Mouse (Mus musculus) induced T-regulatory cell, adult 2 months (primary cell): ENCODE results near the gene Chrdl2.
A peak's percentile ranks its signal among the peaks of the same experiment; 100 is the strongest.

Experiments
- DNase-seq: peaks from one replicate; pipeline ENCODE4 v3.0.0-alpha.2; 2012; ENCODE audit warnings: low read depth

Chrdl2 gene

DNA sequence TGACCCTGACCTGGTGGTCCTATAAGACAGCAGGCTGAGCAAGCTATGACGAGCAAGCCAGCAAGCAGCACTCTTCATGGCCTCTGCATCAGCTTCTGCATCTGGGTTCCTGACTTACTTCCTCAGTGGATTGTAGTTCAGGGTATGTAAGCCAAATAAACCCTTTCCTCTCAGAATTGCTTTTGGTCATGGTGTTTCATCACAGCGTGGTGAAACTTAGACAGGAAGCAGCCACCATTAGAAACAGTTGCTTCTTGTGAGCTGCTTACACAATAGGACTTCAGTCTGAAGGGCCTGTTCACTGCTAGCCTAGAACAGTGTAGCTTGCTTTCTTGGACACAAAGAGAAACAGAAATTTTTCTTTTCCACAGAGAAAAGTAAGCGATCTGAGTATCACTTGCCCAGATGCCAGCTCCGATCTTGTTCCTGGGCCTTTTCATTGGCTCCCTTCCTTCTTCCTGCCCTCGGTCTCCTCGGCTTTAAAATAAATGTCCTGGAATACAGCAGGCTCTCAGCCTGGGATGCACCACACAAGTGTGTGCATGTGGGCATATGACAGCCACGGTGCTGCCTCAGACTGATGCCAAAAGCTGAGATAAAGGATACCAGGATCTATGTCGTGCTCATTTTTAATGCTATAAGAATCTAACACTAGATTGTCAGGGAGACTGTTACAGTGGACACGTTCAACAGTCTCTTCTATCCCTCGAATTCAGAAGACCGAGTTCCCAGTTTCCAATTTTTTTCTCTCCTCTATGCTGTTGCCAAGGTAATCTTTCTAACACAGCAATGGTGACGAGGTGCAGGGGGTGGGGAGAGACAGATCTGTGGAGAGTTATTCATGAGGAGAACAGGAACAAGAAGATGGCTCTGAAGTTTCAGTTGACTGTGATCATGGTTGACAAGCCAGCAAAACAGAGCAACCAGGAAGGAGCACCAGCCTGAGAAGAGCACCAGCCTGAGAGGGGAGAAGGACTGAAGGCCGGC is 23.4 kb upstream of the Chrdl2 start:
- no peak for DNase-seq

DNA sequence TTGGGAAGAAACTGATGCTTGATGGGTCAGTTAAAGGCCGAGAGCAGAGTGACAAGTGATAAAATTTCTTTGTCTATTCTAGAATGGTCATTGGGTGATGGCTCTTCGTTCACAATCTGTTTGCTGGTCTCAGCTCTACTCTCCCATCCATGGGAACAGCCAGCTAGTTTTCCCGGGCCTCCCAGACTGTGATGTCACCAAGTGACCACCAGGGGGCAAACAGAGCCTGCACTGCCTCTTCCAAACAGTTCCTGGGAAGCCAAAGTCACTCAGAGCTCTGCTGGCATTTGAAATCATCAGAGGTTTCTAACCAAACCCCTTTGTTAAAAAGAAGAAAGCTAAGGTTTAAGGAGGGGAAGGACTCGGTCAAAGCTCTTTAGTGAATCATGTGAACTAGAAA is 17.2 kb upstream of the Chrdl2 start:
- peak; percentile 71 for DNase-seq

DNA sequence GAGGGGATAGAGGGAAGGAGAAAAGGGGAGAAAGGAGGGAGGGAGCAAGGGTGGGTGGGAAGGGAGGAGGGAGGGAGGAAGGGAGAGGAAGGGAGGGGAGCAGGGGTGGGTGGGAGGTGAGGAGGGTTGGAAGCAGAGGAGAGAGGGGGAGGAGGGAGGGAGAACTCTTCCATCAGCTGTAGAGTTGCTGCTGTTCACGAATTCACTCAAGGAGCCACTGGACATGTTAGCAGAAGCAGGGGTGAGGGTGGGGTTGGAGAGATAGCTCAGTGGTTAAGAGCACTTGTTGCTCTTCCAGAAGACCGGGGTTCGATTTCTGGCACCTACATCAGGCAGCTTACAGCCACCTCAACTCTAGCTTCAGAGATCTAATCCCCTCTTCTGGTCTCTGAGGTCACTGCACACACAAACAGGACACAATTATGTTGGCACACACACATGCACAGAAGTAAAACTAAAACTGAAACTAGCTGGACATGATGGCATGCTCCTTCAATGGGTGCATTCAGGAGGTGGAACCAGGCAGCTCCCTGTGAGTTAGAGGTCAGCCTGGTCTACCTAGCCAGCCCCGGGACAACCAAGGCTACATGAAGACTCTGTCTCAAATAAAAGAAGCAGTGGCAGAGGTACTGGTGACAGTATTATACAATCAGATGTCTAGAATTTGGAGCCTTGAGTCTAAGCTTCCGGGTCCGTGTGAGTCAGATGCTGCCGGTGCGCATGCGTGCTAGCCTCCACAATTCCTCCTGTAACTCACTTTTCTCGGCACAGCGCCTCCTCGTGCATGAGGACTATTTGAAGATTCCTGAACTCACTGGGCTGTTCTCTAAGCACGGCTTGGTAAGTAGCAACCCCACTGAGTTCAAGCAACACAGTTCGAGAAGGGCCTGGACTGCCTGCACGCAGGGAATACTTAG is 15.9 kb upstream of the Chrdl2 start:
- no peak for DNase-seq

DNA sequence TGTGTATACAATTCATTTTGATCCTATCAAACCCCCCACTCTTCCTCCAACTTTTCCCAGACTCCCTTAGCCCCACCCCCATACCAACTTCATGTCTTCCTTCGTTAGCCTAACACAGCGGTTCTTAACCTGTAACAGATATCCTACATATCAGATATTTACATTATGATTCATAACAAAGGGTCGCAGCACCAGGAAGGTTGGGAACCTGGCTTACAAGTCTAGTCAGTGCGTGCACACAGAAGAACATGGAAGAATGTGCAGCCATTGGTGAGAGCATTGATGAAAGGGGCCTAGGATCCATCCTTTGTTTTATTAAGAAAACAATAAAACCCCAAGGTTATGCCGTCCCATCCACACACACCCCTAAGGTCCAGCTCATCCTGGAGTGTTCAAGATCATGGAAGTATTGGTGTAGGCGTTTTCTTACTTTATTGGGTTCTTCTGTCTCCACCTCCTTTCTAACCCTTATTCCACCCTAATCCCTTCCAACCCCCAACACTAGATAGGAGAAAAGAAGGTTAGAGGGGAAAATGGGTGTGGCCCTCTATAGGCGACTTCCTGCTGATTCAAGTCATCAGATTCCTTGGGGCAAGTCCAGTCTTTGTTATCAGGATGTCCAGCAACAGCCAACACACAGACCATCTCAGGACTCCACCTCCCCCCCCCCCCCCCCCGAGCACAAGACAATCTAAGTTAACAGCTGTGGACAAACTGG is 14.8 kb upstream of the Chrdl2 start:
- no peak for DNase-seq

DNA sequence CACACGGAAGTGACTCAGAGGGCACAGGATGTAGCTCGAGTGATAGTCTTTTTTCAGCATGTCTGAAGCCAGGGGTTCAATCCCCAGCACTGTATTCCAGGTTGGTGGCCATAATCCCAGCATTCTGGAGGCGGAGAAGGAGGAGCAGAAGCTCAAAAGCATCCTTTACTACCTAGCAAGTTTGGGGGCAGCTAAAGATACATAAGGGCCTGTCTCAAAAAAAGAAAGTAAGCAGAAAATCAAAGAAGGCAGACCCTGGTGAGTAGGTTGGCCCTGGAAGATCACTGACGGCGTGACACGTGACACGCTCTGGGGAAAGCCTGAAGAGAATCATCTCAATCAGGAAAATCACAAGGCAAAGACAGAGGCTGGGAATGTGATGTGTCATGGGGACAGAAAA is 12.8 kb upstream of the Chrdl2 start:
- no peak for DNase-seq

DNA sequence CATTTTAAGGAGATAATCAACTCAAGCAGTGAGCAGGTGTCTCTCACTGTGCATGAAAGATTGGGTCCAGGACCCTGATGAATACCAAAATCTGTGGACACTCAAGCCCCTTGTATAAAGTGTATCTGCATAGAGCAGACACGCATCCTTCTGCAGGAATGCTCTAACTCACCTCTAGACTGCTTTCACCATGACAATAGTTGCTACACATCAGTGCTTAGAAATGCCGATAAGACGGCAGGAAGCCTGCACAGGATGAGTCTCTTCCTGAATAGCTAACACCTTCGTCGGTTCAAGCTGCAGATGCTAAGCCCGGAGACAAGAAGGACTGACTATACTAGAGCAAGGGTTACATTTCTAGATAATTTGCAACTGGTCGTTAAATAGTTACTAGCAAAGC is 10.8 kb upstream of the Chrdl2 start:
- no peak for DNase-seq

DNA sequence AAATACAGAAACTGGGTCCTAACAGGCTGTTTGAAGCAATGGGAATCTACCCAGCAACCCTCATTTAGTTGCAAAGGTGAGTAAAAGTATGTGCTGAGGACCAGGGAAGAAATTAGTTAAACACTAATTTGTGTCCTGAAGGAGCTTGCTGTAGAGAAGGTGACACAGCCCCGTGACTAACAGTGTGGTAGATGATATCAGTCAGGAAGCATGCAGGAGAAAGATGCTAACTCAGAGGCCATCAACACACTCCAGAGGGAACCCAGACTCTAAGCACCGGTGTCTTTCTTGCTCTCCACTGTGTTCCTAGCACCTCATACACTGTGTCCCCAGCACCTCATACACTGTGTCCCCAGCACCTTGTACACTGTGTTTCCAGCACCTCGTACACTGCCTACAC is 7.3 kb upstream of the Chrdl2 start:
- no peak for DNase-seq

DNA sequence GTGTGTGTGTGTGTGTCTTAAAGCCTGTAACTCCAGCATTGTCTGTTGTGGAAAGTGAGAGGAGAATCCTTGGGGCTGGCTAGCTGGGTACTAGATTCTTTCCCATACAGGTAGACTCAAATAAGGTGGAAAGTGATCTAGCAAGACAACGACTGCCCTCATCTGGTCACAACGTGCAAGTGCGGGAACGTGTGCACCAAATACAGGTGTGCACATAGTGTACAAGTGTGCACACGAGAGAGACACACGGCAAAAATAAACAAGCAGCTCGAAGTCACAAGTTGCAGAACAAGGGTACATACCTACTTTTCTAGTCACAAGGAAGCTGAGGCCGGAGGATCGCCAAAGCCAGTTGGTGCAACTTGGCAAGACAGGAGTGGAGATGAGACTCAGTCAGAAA is 2.2 kb upstream of the Chrdl2 start:
- peak; percentile 48 for DNase-seq

DNA sequence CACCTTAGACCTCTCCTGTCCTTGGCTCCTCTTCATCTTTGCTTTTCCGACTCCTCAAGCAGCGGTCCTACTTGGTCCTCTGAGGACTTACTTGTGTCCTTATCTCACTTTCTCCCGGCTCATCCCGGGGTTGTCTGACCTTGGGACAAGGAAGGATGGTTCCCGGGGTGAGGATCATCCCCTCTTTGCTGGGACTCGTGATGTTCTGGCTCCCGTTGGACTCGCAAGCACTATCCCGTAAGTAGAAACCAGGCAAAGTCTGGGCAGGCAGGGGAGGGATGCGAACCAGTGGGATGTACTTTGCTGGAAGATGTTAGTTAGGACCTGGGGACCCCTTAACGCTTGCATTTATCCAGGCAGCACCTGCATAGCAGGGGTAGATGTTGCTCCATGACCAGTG is 439 bp downstream of the Chrdl2 start:
- DNase-seq, result no peak

DNA sequence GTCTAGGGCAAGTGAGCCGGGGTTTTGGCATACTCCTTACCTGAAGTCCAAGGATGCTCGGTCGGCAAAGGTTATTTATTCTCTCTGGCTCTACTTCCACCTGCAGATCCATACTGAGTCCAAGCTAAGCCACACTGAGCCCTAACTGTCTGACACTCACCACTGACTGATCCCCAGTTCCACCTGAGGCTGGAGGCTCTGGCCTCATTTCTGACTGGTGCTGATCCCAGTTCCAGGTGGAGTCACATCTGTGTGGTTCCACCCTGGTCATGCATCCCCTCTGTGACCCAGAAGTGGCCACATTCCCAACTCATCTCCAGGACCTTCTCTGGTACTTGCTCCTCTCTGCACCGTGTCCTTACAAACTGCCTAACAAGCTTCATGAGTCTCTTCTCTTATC is 2.8 kb downstream of the Chrdl2 start:
- no peak for DNase-seq

DNA sequence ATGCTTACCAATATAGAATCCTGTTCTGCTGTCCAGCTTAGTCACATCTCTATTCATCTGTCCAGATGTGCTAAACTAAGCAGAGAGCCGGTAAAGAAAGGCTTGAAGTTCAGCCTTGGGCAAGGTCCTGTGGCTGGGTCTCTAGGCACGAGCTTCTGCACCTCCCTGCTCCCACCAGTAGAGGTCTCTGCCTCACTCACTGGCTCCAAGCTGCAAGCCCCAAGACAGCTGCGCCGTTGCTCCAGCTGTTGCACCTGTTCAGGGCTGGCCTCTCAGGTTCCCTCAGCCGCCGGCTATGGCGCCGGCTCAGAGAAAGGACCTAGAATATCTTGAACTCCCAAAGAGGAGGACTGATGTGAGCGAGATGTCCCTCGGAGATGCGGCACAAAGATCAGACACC is 3.7 kb downstream of the Chrdl2 start:
- peak; percentile 66 for DNase-seq

DNA sequence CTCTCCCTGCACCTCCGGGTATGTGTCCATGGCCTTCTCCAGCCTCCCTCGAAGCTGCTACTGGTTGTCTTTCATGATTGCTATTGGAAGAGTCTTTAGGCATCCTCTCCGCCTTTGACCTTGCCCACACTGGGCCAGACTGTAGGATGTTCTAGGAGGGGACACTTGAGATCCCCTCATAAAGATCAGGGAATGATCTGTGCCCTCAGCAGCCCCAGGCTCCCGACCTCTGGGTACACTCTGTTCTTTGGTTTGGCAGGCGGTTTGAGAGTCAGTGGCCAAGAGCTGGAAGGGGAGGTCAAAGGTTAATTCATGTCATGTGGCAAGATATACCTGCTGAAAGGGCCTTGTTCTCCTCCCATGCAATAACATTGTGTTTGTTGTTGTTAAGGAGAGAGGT is 4.7 kb downstream of the Chrdl2 start:
- no peak for DNase-seq

DNA sequence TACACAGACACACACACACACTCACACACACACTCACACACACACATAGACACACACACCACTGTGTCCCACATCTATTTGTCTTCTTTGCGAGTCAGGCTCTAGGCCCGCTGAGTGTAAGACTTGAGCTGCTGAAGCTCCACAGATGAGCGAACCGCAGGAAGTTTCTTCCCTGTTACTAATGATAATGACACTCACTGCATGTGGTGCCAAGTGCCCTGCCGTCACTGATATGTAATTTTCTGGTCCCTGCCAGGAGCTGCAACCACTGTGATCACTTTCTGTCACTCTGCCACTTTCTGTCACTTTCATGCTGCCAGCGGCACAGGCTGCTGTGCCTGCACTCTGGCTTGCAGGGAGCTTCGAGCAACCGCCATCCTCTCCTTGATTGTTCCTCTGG is 6.1 kb downstream of the Chrdl2 start:
- no peak for DNase-seq

DNA sequence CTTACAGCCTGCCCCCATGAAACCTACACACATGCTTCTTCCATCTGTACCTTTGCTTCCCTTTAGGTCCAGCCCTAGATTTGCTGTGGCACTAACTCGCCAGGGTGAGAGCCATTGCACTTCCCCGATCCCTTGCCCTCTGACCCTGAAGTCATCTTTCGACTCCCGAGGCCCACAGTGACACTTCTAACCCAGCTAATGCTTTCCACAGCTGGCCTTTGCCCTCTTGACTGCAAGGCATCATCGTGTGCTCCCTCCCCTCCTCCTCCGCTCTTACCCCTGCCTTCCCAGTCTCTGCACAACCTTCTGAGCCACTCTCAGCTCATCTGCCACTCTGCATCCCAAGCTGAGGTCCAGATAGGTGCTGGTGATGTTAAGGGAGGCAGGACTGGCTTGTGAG is 6.5 kb downstream of the Chrdl2 start:
- DNase-seq, result no peak

DNA sequence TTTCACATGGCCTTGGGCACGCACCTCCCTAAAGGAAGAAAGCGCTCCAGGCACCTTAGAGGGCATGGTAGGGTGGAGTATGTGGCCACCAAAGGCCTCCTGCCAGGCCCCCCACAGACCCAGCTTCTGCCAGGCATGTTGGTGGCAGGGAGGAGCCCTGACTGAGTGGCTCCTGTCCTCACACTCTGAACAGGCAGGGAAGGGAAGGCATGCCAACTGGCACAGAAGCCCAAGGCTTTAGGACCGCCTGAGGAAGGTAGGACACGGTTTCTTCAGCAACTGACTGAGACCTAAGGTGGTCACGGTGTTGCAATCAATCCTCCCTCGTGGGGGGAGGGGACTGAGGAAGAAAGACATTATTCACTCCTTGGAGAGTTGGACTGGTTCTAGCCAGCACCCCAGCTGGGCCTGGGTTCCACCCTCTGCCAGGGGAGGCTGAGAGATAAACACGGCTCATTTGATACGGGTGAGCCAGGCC is 8.2 kb downstream of the Chrdl2 start:
- DNase-seq, result no peak

DNA sequence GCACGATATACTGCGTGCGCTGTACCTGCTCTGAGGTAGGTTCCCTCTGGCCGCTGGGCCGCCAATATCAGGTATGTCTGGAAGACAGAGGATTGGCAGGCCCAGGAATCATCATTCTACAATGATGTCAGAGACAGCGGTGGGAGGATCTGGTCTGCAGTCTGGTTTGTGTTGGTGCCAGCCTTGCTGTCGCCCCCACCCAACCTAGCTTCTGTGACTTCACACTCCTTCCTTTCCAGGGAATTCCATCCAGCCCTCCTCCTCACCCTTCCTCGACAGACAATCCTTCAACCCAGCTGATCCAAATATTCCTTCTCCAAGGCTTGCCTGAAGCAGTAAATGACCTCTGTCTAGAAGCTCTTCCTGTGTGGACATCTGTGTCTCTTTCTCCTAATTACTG is 11.1 kb downstream of the Chrdl2 start:
- no peak for DNase-seq

DNA sequence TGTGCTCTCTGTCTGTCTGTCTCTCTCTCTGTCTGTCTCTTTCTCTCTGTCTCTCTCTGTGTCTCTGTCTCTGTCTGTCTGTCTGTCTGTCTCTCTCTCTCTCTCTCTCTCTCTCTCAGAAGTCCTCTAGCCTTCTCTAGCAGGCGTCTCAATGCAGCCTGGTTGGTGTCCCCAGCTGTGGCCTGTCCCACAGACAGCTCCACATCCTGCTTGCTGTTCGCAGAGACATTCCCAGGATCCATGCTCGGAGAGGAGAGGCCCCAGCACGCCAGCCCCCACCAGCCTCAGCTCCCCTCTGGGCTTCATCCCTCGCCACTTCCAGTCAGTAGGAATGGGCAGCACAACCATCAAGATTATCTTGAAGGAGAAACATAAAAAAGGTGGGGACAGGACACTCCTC is 21.4 kb downstream of the Chrdl2 start:
- DNase-seq, result no peak

DNA sequence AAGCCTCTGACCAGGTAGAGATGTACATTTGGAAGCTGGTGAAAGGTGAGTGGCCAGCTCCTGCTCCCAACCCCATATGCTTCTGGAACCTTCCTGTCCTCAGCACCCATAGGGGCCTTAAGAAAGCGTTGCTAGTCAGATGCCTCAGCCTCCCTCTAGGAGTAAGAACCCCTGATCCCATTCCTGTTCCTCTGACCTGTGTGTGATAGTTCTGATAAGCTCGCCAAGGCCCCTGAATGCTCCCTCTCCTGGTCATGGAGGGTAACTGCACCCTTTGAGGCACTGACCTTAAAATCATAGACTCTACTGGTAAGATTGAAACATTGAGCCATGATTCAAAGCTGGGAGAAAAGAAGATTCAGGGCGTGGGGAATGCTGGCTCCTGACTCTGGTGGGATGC is 23.3 kb downstream of the Chrdl2 start:
- DNase-seq, result peak; percentile 63

DNA sequence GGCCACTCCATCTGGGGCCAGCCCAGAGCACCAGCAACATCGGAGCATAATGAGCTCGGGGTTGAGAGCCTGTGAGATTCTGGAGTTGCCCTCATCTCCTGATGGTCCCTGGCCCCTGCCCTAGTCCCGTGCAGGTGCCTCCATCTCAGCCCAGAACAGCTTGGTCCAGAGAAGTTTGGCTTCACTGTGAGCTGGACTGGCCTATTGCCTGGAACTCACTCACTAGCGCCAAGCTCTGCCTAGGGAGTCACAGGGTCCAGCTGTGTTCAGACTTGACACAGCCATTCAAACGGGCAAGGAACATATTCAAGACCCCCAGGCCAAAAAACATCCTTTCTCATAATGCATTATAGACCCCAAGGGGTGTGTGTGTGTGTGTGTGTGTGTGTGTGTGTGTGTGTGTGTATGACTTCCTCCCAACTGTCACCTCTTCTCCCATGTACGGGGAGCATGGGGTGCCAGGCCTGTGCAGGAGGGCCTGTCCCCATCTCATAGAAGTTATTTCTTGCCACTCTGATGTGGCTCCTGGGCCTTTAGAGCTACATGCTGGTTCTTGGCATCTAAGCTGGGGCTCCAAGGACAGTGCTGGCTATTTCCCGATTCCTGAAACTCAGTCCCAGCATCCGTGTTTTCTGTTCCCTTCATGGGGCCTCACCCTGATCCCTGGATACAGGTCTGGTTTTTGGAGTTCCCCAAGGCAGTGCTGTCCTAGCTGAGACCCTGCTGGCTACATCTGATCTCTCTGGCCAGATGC is 25.2 kb downstream of the Chrdl2 start:
- no peak for DNase-seq

DNA sequence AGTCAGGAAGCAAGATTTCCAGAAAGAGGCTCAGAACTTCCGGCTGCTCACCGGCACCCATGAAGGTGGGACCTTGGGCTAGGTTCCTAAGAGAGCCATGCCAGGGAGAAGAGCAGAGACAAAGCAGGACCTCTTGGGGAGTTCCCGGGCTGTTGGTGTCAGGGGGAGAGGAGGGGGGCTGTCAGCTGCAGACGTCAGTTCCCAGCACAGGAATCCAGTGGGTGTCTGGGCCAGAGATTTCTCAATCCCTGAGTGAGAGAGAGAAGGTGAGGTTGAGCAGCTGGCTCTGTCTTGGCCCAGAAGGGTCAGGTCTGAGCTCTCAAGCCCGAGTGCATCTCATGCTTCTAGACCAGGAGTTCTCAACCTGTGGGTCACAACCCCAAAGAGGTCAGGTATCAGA is 27.7 kb downstream of the Chrdl2 start:
- no peak for DNase-seq

DNA sequence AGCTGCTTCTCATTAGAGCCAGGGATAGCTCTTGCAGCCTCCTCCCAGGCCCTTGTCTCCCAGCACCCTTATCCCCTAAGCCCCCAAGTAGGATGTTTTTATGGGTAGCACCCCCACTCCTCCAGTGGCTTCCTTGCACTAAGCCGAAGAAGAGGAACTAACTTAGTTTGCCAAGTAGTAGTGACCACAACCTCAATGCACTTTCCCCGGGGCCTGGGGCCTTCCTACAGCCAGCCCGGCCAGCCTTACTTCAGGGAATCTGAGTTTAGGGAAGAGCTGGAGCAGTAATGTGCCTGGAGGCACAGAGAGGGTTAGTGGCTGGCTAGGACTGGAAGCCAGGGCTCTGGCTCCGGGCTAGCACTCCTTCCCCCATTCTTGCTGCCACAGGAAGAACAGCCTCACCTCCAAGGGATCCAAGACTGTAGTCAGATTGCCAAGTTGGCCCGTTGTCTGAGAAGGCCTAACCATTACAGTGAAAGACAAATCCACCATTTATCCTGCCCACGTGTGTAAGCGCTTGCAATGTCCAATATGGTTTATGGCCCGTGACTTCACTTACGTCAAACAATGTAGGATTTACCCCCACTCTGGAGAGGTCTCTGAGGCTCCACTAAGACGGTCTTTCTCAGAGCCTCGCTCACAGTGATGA is 29.0 kb downstream of the Chrdl2 start:
- DNase-seq, result no peak
